Mouse (Mus musculus) MEL (cell line): ENCODE measurements around the gene Pi4k2a.

Experiments used
- MAX ChIP-seq: IDR thresholded peaks from 2 replicates; pipeline ENCODE4 v1.6.1; 2011; ENCODE audit warnings: low read length, improper control_type of control experiment
- POLR2A ChIP-seq, 2 experiments: IDR thresholded peaks; 2 replicates each; pipeline ENCODE4 v1.6.1; 2011 to 2012; ENCODE audit warnings: low read length in 2 of 2, mild to moderate bottlenecking in 2 of 2, control low read depth in 1 of 2, improper control_type of control experiment in 1 of 2, low read depth in 1 of 2, moderate library complexity in 1 of 2; ENCODE audit not compliant: control insufficient read depth in 1 of 2, insufficient read depth in 1 of 2, poor library complexity in 1 of 2
- SMC3 ChIP-seq: IDR thresholded peaks from 2 replicates; pipeline ENCODE4 v1.6.1; 2011; ENCODE audit warnings: low read depth, low read length, improper control_type of control experiment
- TBP ChIP-seq: IDR thresholded peaks from 2 replicates; pipeline ENCODE4 v1.8.0; 2011; ENCODE audit warnings: low read depth, low read length, improper control_type of control experiment

GRCm38 (mm10) chr19:42128052-42128740, 37.9 kb downstream of the Pi4k2a start:
- TF ChIP-seq POLR2A (IDR thresholded peaks at IDR 0.05; ENCODE audit: control insufficient read depth in 1 of 2, insufficient read depth in 1 of 2, low read depth in 1 of 2, low read length in 2 of 2, poor library complexity in 1 of 2): no peak
- TF ChIP-seq MAX: no peak
- no peak for TF ChIP-seq TBP
- no peak for TF ChIP-seq SMC3
